Mouse (Mus musculus) megakaryocyte, embryonic 14.5 days (primary cell): ENCODE measurements around the gene Fam189a1.

Experiments
- FLI1 ChIP-seq: IDR thresholded peaks from 2 replicates; pipeline ENCODE4 v1.6.1; 2012; ENCODE audit warnings: low read length, inconsistent platforms, mixed read lengths
- GATA1 ChIP-seq: IDR thresholded peaks from 3 replicates; pipeline ENCODE4 v1.6.1; 2012; ENCODE audit warnings: mixed read lengths, low read length, inconsistent platforms, borderline replicate concordance

DNA sequence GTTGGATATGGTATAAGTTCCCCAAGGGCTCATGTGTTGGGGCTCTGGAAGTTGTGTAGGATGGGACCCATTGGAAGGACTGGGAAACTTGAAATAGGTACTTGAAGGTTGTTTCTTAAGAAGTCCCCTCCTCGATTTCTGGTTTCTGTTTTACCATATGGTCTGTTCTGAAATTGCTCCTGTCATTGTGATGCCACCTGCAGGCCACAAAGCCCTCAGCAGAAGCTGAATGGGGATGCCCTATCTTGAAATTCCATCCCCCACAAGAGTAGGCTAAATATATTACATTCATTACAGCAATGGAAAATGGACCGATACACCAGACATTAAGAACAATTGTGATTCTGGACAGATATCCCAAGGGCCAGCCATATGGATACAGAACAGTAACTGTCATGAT, 246.2 kb downstream of the Fam189a1 start:
- no peak for TF ChIP-seq FLI1
- no peak for TF ChIP-seq GATA1
